Mouse (Mus musculus) midbrain, embryonic 13.5 days (tissue): ENCODE results near the gene Xrra1. TPM values are rescaled to one million over a fixed set of nuclear protein-coding genes. Genes with fewer than 3 reads are reported as not detected.

ENCODE experiments used
- ATAC-seq: fragments of 200-750 bp; cut with Nextera tagmentation; 2 replicates; pipeline ENCODE4 v1.8.0; 2017; ENCODE audit warnings: mild to moderate bottlenecking, moderate TSS enrichment, moderate library complexity
- H3K27ac ChIP-seq: fragments of 300-500 bp; sonication (generic); 2 replicates; pipeline ENCODE4 v1.5.1; 2015; ENCODE audit warnings: inconsistent platforms, mild to moderate bottlenecking, moderate library complexity
- H3K27me3 ChIP-seq: fragments of 300-500 bp; sonication (generic); 2 replicates; pipeline ENCODE4 v1.6.1; 2015; ENCODE audit warnings: mild to moderate bottlenecking, inconsistent platforms
- H3K36me3 ChIP-seq: fragments of 300-500 bp; sonication (generic); 2 replicates; pipeline ENCODE4 v1.6.1; 2015; ENCODE audit warnings: mild to moderate bottlenecking, inconsistent platforms
- H3K4me1 ChIP-seq: fragments of 300-500 bp; sonication (generic); replicated peaks from 2 replicates; pipeline ENCODE4 v1.6.1; 2015; ENCODE audit warnings: inconsistent platforms
- H3K4me2 ChIP-seq: fragments of 300-500 bp; sonication (generic); replicated peaks from 2 replicates; pipeline ENCODE4 v1.6.1; 2015; ENCODE audit warnings: moderate library complexity, mild to moderate bottlenecking, inconsistent platforms
- H3K4me3 ChIP-seq: fragments of 300-500 bp; sonication (generic); replicated peaks from 2 replicates; pipeline ENCODE4 v1.5.1; 2015; ENCODE audit warnings: mild to moderate bottlenecking, inconsistent platforms
- H3K9ac ChIP-seq: fragments of 300-500 bp; sonication (generic); replicated peaks from 2 replicates; pipeline ENCODE4 v1.6.1; 2015; ENCODE audit warnings: mild to moderate bottlenecking, inconsistent platforms
- H3K9me3 ChIP-seq: fragments of 300-500 bp; sonication (generic); 2 replicates; pipeline ENCODE4 v1.6.1; 2016; ENCODE audit warnings: mild to moderate bottlenecking, inconsistent platforms
- WGBS: fragments of 180-500 bp; shearing (Covaris S2); methylation state at CpG from one replicate; pipeline ENCODE4 v1.1.7; 2015; 5-methylcytosine and 5-hydroxymethylcytosine counted together
- polyA plus RNA-seq: library from polyadenylated mRNA; unstranded; fragments of >200 nt; fragmentation: Nextera tagmentation; extraction: Ambion mirVana; gene quantifications from 2 replicates; pipeline ENCODE4 v1.2.1, GENCODE M21; 2015

Xrra1 gene
- polyA plus RNA-seq, 1 experiment from 2014 or later, result 0.62 TPM

DNA sequence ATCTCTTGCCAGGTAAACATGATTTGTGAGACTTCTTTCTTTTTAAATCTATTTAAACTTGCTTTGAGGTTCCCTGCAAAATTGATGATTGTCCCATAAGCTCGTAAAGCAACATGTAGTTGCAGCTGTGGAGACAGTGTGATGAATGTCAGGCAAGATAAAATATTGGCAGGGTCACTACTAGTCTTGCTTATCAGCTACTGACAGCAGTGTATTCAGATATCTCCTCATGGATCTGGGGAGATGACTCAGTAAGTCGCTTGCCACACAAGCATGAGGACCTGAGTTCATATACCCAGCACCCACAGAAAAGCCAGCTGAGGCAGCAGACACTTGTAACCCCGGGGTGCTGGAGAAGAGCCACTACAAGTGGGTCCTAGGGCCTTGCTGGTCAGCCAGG lies 48.5 kb downstream of the Xrra1 start:
- WGBS, result 86% methylated on average over 3 of the region's 3 CpGs
- Histone ChIP-seq H3K4me3 (no peak overlapping the region), H3K27ac (no peak overlapping the region), H3K4me2 (no peak overlapping the region), H3K4me1 (no peaks in the 10 kb centered on the region), H3K36me3 (no peaks in the 10 kb centered on the region), H3K9me3 (0 out of 2 replicates have a peak, but pooled peaks cover 3% of the 10 kb centered on the region), H3K27me3 (no peaks in the 10 kb centered on the region), H3K9ac (no peak overlapping the region)
- ATAC-seq, result no peak

DNA sequence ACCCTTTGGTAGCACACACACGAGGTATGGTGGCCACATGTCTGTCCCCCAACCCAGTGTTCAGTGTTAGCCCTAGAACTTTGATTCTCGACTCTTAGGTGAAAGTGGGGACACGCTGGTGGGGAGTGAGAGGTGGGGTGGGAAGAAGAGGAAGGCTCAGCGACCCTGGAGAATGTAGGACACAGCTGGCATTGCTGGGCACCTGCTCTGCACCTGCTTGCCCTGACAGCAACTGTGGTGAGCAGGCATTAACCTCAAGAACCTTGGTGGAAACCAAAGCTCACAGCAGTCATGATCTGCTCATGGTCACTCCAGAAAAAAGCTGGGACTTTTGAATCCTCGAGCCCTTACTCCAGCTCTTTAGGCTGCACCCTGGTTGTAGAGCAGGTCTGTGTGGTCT lies 52.1 kb downstream of the Xrra1 start:
- no peak overlapping the region for H3K4me3 ChIP-seq
- no peaks in the 10 kb centered on the region for H3K27me3 ChIP-seq
- no peak for ATAC-seq
- H3K9ac ChIP-seq, result no peak overlapping the region
- no peaks in the 10 kb centered on the region for H3K36me3 ChIP-seq
- H3K4me2 ChIP-seq, result no peak overlapping the region
- 0 out of 2 replicates have a peak, but pooled peaks cover 3% of the 10 kb centered on the region for H3K9me3 ChIP-seq
- 81% methylated on average over 5 of the region's 5 CpGs for WGBS
- no peaks in the 10 kb centered on the region for H3K4me1 ChIP-seq
- H3K27ac ChIP-seq, result no peak overlapping the region

DNA sequence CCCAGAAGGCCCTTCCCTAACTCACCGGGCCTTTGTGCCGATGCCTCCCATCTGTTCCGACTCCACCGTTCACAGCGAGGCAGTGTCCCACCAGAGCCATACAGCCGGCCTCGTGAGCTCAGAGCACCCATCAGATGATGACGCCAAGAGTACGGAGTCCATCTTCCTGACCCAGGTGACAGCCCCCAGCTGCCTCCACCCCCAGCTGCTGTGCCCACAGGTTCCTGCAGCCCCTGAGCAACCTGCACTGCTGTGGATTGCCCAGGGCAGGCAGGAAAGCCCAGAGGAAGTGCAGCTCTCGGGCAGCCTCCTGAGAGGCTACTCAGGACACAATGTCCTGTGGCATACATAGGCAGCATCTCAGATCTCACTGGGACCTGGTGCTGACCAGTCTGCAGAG lies 55.4 kb downstream of the Xrra1 start:
- H3K9me3 ChIP-seq, result 0 out of 2 replicates have a peak, but pooled peaks cover 3% of the 10 kb centered on the region
- H3K4me3 ChIP-seq, result no peak overlapping the region
- H3K27ac ChIP-seq, result no peak overlapping the region
- H3K9ac ChIP-seq, result no peak overlapping the region
- peaks cover 22% of the 10 kb centered on the region for H3K4me1 ChIP-seq
- ATAC-seq, result no peak
- H3K36me3 ChIP-seq, result no peaks in the 10 kb centered on the region; the same call in 1 of the 2 replicates
- H3K4me2 ChIP-seq, result no peak overlapping the region
- WGBS, result 87% methylated on average over 10 of the region's 10 CpGs
- peaks cover 24% of the 10 kb centered on the region for H3K27me3 ChIP-seq

GRCm38 (mm10) chr7:99915511-99915910 lies 56.6 kb downstream of the Xrra1 start:
- Histone ChIP-seq H3K4me1 (peaks cover 22% of the 10 kb centered on the region), H3K9me3 (0 out of 2 replicates have a peak, but pooled peaks cover 1% of the 10 kb centered on the region), H3K36me3 (peaks cover 6% of the 10 kb centered on the region), H3K27me3 (peaks cover 24% of the 10 kb centered on the region), H3K4me3 (no peak overlapping the region), H3K27ac (no peak overlapping the region), H3K4me2 (no peak overlapping the region), H3K9ac (no peak overlapping the region)
- 84% methylated on average over 2 of the region's 2 CpGs for WGBS
- ATAC-seq, result no peak

DNA sequence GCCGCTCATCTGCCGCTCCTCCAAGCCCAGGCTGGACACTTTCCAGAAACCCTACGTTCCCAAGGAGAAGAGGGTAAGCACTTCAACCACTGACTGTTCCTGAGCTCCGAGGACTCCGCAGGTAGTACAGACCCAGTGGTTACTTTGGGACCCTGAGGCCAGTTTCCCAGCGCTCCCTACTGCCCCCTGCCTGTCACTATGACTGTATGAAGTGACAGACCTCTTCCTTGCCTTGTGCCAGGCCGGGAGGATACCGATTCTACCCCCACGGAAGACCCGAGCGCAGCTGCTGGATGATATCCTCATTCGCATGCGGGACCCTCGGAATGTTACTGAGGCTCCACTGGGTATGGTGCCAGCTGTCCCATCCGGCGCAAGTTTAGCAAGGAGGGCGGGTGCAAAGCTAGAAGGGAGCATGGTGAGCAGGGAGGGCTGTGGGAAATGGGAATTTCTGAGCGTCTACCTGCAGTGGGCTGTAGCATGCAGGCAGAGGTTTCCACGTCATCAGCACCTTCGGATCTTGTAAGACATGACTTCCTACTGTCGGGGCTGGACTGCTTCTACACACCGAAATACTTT lies 57.9 kb downstream of the Xrra1 start:
- peak; percentile 54 for ATAC-seq
- 6% methylated on average over 22 of the region's 22 CpGs for WGBS
- Histone ChIP-seq H3K4me3 (peak overlapping the region; percentile 36), H3K9ac (peak overlapping the region; percentile 43; the same call in 1 of the 2 replicates), H3K4me2 (peak overlapping the region; percentile 62), H3K9me3 (no peaks in the 10 kb centered on the region), H3K36me3 (peaks cover 10% of the 10 kb centered on the region), H3K27me3 (peaks cover 24% of the 10 kb centered on the region), H3K27ac (no peak overlapping the region), H3K4me1 (peaks cover 22% of the 10 kb centered on the region)

- H3K36me3 ChIP-seq, result peaks cover 10% of the 10 kb centered on the region
- peaks cover 24% of the 10 kb centered on the region for H3K27me3 ChIP-seq
- H3K4me1 ChIP-seq, result peaks cover 22% of the 10 kb centered on the region
- no peaks in the 10 kb centered on the region for H3K9me3 ChIP-seq
- H3K9ac ChIP-seq, result peak overlapping the region; percentile 43; the same call in 1 of the 2 replicates
- peak; percentile 75 for ATAC-seq
- 1% methylated on average over 36 of the region's 36 CpGs for WGBS
- peak overlapping the region; percentile 36 for H3K4me3 ChIP-seq
- peak overlapping the region; percentile 62 for H3K4me2 ChIP-seq
- no peak overlapping the region for H3K27ac ChIP-seq
Measured at GRCm38 (mm10) chr7:99917320-99917844, 58.5 kb downstream of the Xrra1 start.

DNA sequence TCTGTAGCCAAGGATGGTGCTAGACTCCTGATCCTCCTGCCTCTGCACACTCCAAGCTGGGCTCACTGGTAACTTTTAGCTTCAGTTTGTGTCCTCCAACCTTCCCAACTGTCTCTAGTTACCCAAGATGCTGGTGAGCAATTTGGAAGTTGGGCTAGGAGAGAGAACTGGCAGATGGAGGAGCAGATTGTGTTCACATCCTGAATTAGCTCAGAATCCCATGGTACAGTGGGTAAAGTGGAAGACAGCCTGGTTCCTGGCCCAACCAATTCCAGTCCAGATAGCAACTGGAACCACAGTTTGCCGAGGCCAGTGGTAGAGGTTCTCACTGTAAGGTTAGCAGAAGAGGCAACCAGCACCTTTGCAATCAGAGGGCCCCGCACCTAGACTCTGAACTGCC lies 60.2 kb downstream of the Xrra1 start:
- Histone ChIP-seq H3K27me3 (peaks cover 24% of the 10 kb centered on the region), H3K9me3 (no peaks in the 10 kb centered on the region), H3K4me1 (peaks cover 22% of the 10 kb centered on the region), H3K36me3 (peaks cover 25% of the 10 kb centered on the region), H3K9ac (no peak overlapping the region), H3K4me3 (no peak overlapping the region), H3K4me2 (no peak overlapping the region), H3K27ac (no peak overlapping the region)
- no peak for ATAC-seq
- 96% methylated on average over 2 of the region's 2 CpGs for WGBS

DNA sequence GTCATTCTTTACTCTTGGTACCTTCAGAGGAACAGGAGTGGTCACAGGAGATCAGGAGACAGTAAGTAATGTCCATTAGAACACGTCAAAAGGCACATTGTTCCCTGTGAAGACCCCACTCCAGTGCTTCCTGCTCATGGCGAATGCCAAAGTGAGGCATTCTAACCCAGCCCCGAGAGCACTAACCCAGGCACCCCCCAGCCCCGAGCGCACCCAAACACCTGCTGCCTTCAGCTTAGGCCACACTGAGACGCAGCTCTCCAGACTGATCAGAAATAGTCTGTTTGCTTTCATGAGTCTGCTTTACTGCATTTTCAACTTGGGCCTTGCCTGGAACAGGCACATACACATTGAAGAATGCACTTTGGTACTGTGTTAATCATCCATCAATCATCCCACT lies 61.1 kb downstream of the Xrra1 start:
- Histone ChIP-seq H3K27ac (no peak overlapping the region), H3K4me2 (no peak overlapping the region), H3K4me1 (peaks cover 22% of the 10 kb centered on the region), H3K9ac (no peak overlapping the region), H3K27me3 (peaks cover 24% of the 10 kb centered on the region), H3K36me3 (peaks cover 33% of the 10 kb centered on the region), H3K4me3 (no peak overlapping the region), H3K9me3 (no peaks in the 10 kb centered on the region)
- WGBS, result 92% methylated on average over 6 of the region's 6 CpGs
- no peak for ATAC-seq

- peaks cover 24% of the 10 kb centered on the region for H3K27me3 ChIP-seq
- H3K4me2 ChIP-seq, result no peak overlapping the region
- H3K4me1 ChIP-seq, result peaks cover 22% of the 10 kb centered on the region
- no peak for ATAC-seq
- H3K9ac ChIP-seq, result no peak overlapping the region
- 80% methylated on average over 2 of the region's 2 CpGs for WGBS
- no peak overlapping the region for H3K4me3 ChIP-seq
- no peaks in the 10 kb centered on the region for H3K9me3 ChIP-seq
- no peak overlapping the region for H3K27ac ChIP-seq
- H3K36me3 ChIP-seq, result peaks cover 37% of the 10 kb centered on the region
Measured at GRCm38 (mm10) chr7:99920416-99920815, 61.5 kb downstream of the Xrra1 start.

GRCm38 (mm10) chr7:99926916-99927714 lies 68.2 kb downstream of the Xrra1 start:
- no peak overlapping the region for H3K4me3 ChIP-seq
- H3K4me1 ChIP-seq, result no peaks in the 10 kb centered on the region
- no peak overlapping the region for H3K4me2 ChIP-seq
- no peak overlapping the region for H3K9ac ChIP-seq
- no peaks in the 10 kb centered on the region for H3K9me3 ChIP-seq
- no peak overlapping the region for H3K27ac ChIP-seq
- no peak for ATAC-seq
- peaks cover 54% of the 10 kb centered on the region for H3K36me3 ChIP-seq
- 81% methylated on average over 10 of the region's 10 CpGs for WGBS
- no peaks in the 10 kb centered on the region for H3K27me3 ChIP-seq

GRCm38 (mm10) chr7:99935758-99936157 lies 76.8 kb downstream of the Xrra1 start:
- Histone ChIP-seq H3K27me3 (no peaks in the 10 kb centered on the region), H3K4me3 (no peak overlapping the region), H3K27ac (no peak overlapping the region), H3K4me1 (no peaks in the 10 kb centered on the region), H3K9ac (no peak overlapping the region), H3K9me3 (no peaks in the 10 kb centered on the region), H3K36me3 (peaks cover 51% of the 10 kb centered on the region), H3K4me2 (no peak overlapping the region)
- 95% methylated on average over 1 of the region's 1 CpGs for WGBS
- no peak for ATAC-seq

DNA sequence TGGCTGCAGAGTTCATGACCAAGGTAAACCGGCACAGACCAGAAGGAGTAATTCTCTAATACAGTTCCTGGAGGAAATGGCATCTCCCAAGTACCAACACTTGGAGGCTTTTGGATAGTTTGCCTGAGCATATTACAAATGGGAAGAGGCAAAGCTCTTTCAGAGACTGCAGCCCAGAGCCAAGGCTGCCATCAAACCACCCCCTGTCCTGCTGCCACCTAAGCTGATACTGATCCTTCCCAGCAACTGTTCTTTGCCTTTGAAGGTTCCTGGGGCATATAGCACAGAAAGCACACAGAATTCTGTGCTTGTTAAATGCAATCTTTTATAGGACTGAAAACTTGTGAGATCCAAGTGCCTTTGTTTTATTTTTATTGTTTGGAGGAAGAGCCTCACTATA lies 81.8 kb downstream of the Xrra1 start:
- 92% methylated on average over 1 of the region's 1 CpGs for WGBS
- no peaks in the 10 kb centered on the region for H3K9me3 ChIP-seq
- no peaks in the 10 kb centered on the region for H3K4me1 ChIP-seq
- peaks cover 58% of the 10 kb centered on the region for H3K36me3 ChIP-seq
- no peak overlapping the region for H3K4me2 ChIP-seq
- no peak for ATAC-seq
- H3K27me3 ChIP-seq, result no peaks in the 10 kb centered on the region
- H3K27ac ChIP-seq, result no peak overlapping the region
- H3K4me3 ChIP-seq, result no peak overlapping the region
- H3K9ac ChIP-seq, result no peak overlapping the region
